Mouse (Mus musculus) subcutaneous adipose tissue, adult 2 months (tissue): ENCODE measurements around the gene Adgrg2. TPM values are rescaled to one million over a fixed set of nuclear protein-coding genes. Genes with fewer than 3 reads are reported as not detected.

Source experiments
- polyA plus RNA-seq: library from polyadenylated mRNA; depleted of rRNA; stranded (reverse); fragments of >200 nt; gene quantifications from 2 replicates; pipeline ENCODE4 v1.2.3, GENCODE M21; 2012; ENCODE audit warnings: low replicate concordance; rRNA removed

Gene Adgrg2
- 4.6 and 5.8 TPM in 2 replicates for polyA plus RNA-seq

GRCm38 (mm10) chrX:160390464-160390956 is at the start of gene Adgrg2:
Adgrg2 (plus strand) TSS chrX:160390690.

GRCm38 (mm10) chrX:160502048-160503041 is 111.9 kb downstream of the Adgrg2 start, which contains the start of gene Phka2:
Phka2 (plus strand) TSS chrX:160502166.

Other genes with a start within 250 kb of the Adgrg2 start
- gene Phka2, start 111.5 kb downstream of the Adgrg2 start, polyA plus RNA-seq, result 33.5 and 44.5 TPM in 2 replicates